Comparison of ENCODE assay signal across 8 mouse cellular contexts in genomic region chr14:28417019-28417418, GRCm38 (mm10).
A peak's percentile ranks its signal among the peaks of the same experiment; 100 is the strongest.
DNase-seq lines count a peak whose midpoint lies in the region; ATAC-seq lines count a peak whose summit lies in the region.

No protein-coding gene starts in this region.

- peak; percentile 50; the same call in 1 of the 2 replicates for ATAC-seq in kidney, embryonic 14.5 days (ENCODE audit: low FRiP score, low TSS enrichment)
- ATAC-seq in embryonic facial prominence, embryonic 11.5 days (replicated peaks; ENCODE audit: insufficient number of reproducible peaks, low FRiP score, low TSS enrichment, low read depth): no peak
- peak; percentile 89 for ATAC-seq in heart, embryonic 12.5 days (ENCODE audit: insufficient number of reproducible peaks, low FRiP score)
- no peak for ATAC-seq in limb, embryonic 15.5 days (ENCODE audit: insufficient number of reproducible peaks, low FRiP score, low TSS enrichment, low read depth)

- no peaks in the 10 kb centered on the region for H3K36me3 ChIP-seq in kidney, embryonic 14.5 days (ENCODE audit: control insufficient read depth, insufficient read depth, low read length)
- no peaks in the 10 kb centered on the region for H3K36me3 ChIP-seq in embryonic facial prominence, embryonic 11.5 days (replicated peaks; ENCODE audit: control insufficient read depth, insufficient read depth, low read depth, low read length)
- H3K36me3 ChIP-seq in heart, embryonic 12.5 days: no peaks in the 10 kb centered on the region
- no peaks in the 10 kb centered on the region for H3K36me3 ChIP-seq in limb, embryonic 15.5 days

- DNase-seq in kidney, adult 11 months: no peak
- peak; percentile 21 for DNase-seq in embryonic facial prominence, embryonic 11.5 days (ENCODE audit: low spot score)
- DNase-seq in spleen, postnatal 14 days (ENCODE audit: low spot score in 2 of 2): no peak
- DNase-seq in left cerebral cortex, adult 8-10 months (ENCODE audit: low spot score in 2 of 2): no peak
- no peak for DNase-seq in left cerebral cortex, adult 9 months (ENCODE audit: low spot score in 2 of 2)

- no peak overlapping the region for H3K4me2 ChIP-seq in kidney, embryonic 14.5 days (replicated peaks; ENCODE audit: low read depth, low read length)
- H3K4me2 ChIP-seq in embryonic facial prominence, embryonic 11.5 days (ENCODE audit: low read depth, low read length): no peak overlapping the region
- no peak overlapping the region for H3K4me2 ChIP-seq in heart, embryonic 12.5 days
- no peak overlapping the region for H3K4me2 ChIP-seq in limb, embryonic 15.5 days

- WGBS in kidney, embryonic 14.5 days: 11% methylated on average over 8 of the region's 8 CpGs
- 31% methylated on average over 8 of the region's 8 CpGs for WGBS in embryonic facial prominence, embryonic 11.5 days
- WGBS in heart, embryonic 12.5 days: 6% methylated on average over 8 of the region's 8 CpGs
- 12% methylated on average over 8 of the region's 8 CpGs for WGBS in limb, embryonic 15.5 days

- H3K4me1 ChIP-seq in kidney, embryonic 14.5 days (ENCODE audit: control insufficient read depth, insufficient read depth, low read length): peaks cover 4% of the 10 kb centered on the region; the same call in 1 of the 2 replicates
- H3K4me1 ChIP-seq in embryonic facial prominence, embryonic 11.5 days (ENCODE audit: control insufficient read depth, insufficient read depth, low read length): peaks cover 4% of the 10 kb centered on the region
- H3K4me1 ChIP-seq in heart, embryonic 12.5 days (replicated peaks): peaks cover 72% of the 10 kb centered on the region
- peaks cover 45% of the 10 kb centered on the region for H3K4me1 ChIP-seq in limb, embryonic 15.5 days

- H3K9me3 ChIP-seq in kidney, embryonic 14.5 days (ENCODE audit: control insufficient read depth, low read length): no peaks in the 10 kb centered on the region
- no peaks in the 10 kb centered on the region for H3K9me3 ChIP-seq in embryonic facial prominence, embryonic 11.5 days (replicated peaks; ENCODE audit: control insufficient read depth, low read length)
- H3K9me3 ChIP-seq in heart, embryonic 12.5 days (replicated peaks): no peaks in the 10 kb centered on the region
- H3K9me3 ChIP-seq in limb, embryonic 15.5 days: no peaks in the 10 kb centered on the region

- H3K27me3 ChIP-seq in kidney, embryonic 14.5 days (ENCODE audit: control insufficient read depth, insufficient read depth, low read length): no peaks in the 10 kb centered on the region; the same call in 1 of the 2 replicates
- H3K27me3 ChIP-seq in embryonic facial prominence, embryonic 11.5 days (ENCODE audit: control insufficient read depth, insufficient read depth, low read length): no peaks in the 10 kb centered on the region
- H3K27me3 ChIP-seq in heart, embryonic 12.5 days (replicated peaks): no peaks in the 10 kb centered on the region
- no peaks in the 10 kb centered on the region for H3K27me3 ChIP-seq in limb, embryonic 15.5 days

- H3K27ac ChIP-seq in kidney, embryonic 14.5 days (ENCODE audit: low read depth, low read length): no peak overlapping the region
- no peak overlapping the region for H3K27ac ChIP-seq in embryonic facial prominence, embryonic 11.5 days (replicated peaks; ENCODE audit: low read depth, low read length)
- H3K27ac ChIP-seq in heart, embryonic 12.5 days (ENCODE audit: poor library complexity, severe bottlenecking): peak overlapping the region; percentile 87
- H3K27ac ChIP-seq in limb, embryonic 15.5 days: peak overlapping the region; percentile 51

- H3K4me3 ChIP-seq in kidney, embryonic 14.5 days (ENCODE audit: low read length): no peak overlapping the region
- H3K4me3 ChIP-seq in embryonic facial prominence, embryonic 11.5 days (ENCODE audit: low read depth, low read length): no peak overlapping the region
- H3K4me3 ChIP-seq in heart, embryonic 12.5 days: no peak overlapping the region
- H3K4me3 ChIP-seq in limb, embryonic 15.5 days: no peak overlapping the region

- no peak overlapping the region for H3K9ac ChIP-seq in kidney, embryonic 14.5 days (ENCODE audit: low read depth, low read length)
- no peak overlapping the region for H3K9ac ChIP-seq in embryonic facial prominence, embryonic 11.5 days (replicated peaks; ENCODE audit: low read length)
- 0 out of 2 replicates have a peak overlapping the region, but pooled peaks have one; percentile 17 for H3K9ac ChIP-seq in heart, embryonic 12.5 days
- H3K9ac ChIP-seq in limb, embryonic 15.5 days: no peak overlapping the region

Comparison
In these comparisons a context has a peak if more than half of its experiments do, and no peak if none do; other contexts are left out.
1. ATAC-seq: peak in kidney, embryonic 14.5 days (single experiment) and heart, embryonic 12.5 days (single experiment); none in embryonic facial prominence, embryonic 11.5 days (single experiment) and limb, embryonic 15.5 days (single experiment).
2. H3K27ac ChIP-seq: peak in heart, embryonic 12.5 days (single experiment) and limb, embryonic 15.5 days (single experiment); none in kidney, embryonic 14.5 days (single experiment) and embryonic facial prominence, embryonic 11.5 days (single experiment).